ENCODE assay signal across 14 mouse cellular contexts in genomic region chr6:87915939-87916338, GRCm38 (mm10). TPM values are rescaled to one million over a fixed set of nuclear protein-coding genes. Genes with fewer than 3 reads are reported as not detected.
A peak's percentile ranks its signal among the peaks of the same experiment; 100 is the strongest.
DNase-seq lines count a peak whose midpoint lies in the region; ATAC-seq and TF ChIP-seq lines count a peak whose summit lies in the region.
"Had no signal": no experiment of that assay in that cellular context is flagged by ENCODE, and none has a peak within 500 bp of the region (broad histone marks: within the 10 kb centered on the region; RNA-seq: fewer than 3 reads in every experiment).

No protein-coding gene starts in this region.

- ATAC-seq in granulocyte monocyte progenitor cell, adult 5-6 weeks (replicated peaks; ENCODE audit: poor library complexity, severe bottlenecking): peak; percentile 89

- intact Hi-C loops in heart, postnatal 10 days (cut with DNase I): no loop called here

- H3K4me1 ChIP-seq in spleen, adult 2 months (ENCODE audit: control insufficient read depth, insufficient read depth, insufficient read length): peaks cover 13% of the 10 kb centered on the region; the same call in 1 of the 2 replicates

- H3K36me3 ChIP-seq in spleen, adult 2 months (ENCODE audit: control insufficient read depth, insufficient read depth, low read length): peaks cover 9% of the 10 kb centered on the region
- H3K36me3 ChIP-seq in splenic B cell, adult 2 months (ENCODE audit: control insufficient read depth, insufficient read depth, low read length, poor library complexity, severe bottlenecking): peaks cover 9% of the 10 kb centered on the region

- 9% methylated on average over 5 of the region's 5 CpGs for WGBS in spleen, adult 2 months

- no peak overlapping the region for H3K4me3 ChIP-seq in spleen, adult 2 months (ENCODE audit: extremely low read depth, insufficient read depth, insufficient read length)
- H3K4me3 ChIP-seq: neural tube, embryonic 12.5 days had no signal

- no peak for TF ChIP-seq CTCF in spleen, adult 2 months (IDR thresholded peaks at IDR 0.05; ENCODE audit: extremely low read depth, insufficient read depth, insufficient read length, insufficient replicate concordance)

- peak; percentile 13 for DNase-seq in heart, adult 8-10 months (ENCODE audit: low spot score)
- DNase-seq in heart, postnatal 10 days: no peak
- peak; percentile 22 to 74 for DNase-seq in spleen, adult 2 months (ENCODE audit: low read depth in 1 of 2, low spot score in 2 of 2)
- no peak for DNase-seq in spleen, adult 12 weeks (ENCODE audit: low spot score)
- DNase-seq in splenic B cell, adult 2 months (ENCODE audit: low read depth, low spot score): peak; percentile 90
- no peak for DNase-seq in right cerebral cortex, adult 2 months (ENCODE audit: low spot score in 2 of 2)
- DNase-seq in embryo, embryonic 10.5 days (ENCODE audit: low spot score): no peak
- DNase-seq: adrenal gland, postnatal 10 days; gastrocnemius, postnatal 10 days had no signal

- TF ChIP-seq POLR2A in spleen, adult 2 months (IDR thresholded peaks at IDR 0.05; ENCODE audit: low read depth, low read length): no peak

- peak overlapping the region; percentile 58 for H3K27ac ChIP-seq in spleen, adult 2 months (ENCODE audit: insufficient read depth, low read length)
- H3K27ac ChIP-seq: hindbrain, embryonic 10.5 days; macrophage; neural tube, embryonic 12.5 days; stomach, embryonic 15.5 days had no signal

- no peaks in the 10 kb centered on the region for H3K27me3 ChIP-seq in spleen, adult 2 months (ENCODE audit: control insufficient read depth, insufficient read depth, low read length)
- H3K27me3 ChIP-seq in splenic B cell, adult 2 months (ENCODE audit: control insufficient read depth, insufficient read depth, low read length, poor library complexity, severe bottlenecking): no peaks in the 10 kb centered on the region
- H3K27me3 ChIP-seq: neural tube, embryonic 12.5 days; stomach, embryonic 15.5 days had no signal

RNA-seq across cellular contexts. Expression of gene Hmces, which starts 2.2 kb away (rescaled TPM):
- total RNA-seq in heart, adult 8-10 months (2022): 1 to 10 TPM; 7.8 to 9.4 (median 9.1) TPM
- total RNA-seq in heart, postnatal 10 days (2021): 10 to 100 TPM; 13.8 to 13.9 TPM
- polyA plus RNA-seq in spleen, adult 2 months (2012; rRNA removed): 16.3 and 19.1 TPM in 2 replicates
- total RNA-seq in granulocyte monocyte progenitor cell, adult 5-6 weeks (2014; fragmentation: Nextera tagmentation): 21.8 and 30.2 TPM in 2 replicates
- 23.2 and 27.3 TPM in 2 replicates for total RNA-seq in granulocyte monocyte progenitor cell, adult 5-6 weeks (2017)

RNA-seq across cellular contexts. Expression of gene Copg1, which starts 28.3 kb away (rescaled TPM):
- 10 to 100 TPM; 38.3 to 41.1 (median 40.0) TPM for total RNA-seq in heart, adult 8-10 months (2022)
- total RNA-seq in heart, postnatal 10 days (2021): 10 to 100 TPM; 65.8 to 72.8 TPM
- polyA plus RNA-seq in spleen, adult 2 months (2012; rRNA removed): 35.5 and 37.3 TPM in 2 replicates
- total RNA-seq in granulocyte monocyte progenitor cell, adult 5-6 weeks (2014; fragmentation: Nextera tagmentation): 70.5 and 86.1 TPM in 2 replicates
- 73.9 and 78.5 TPM in 2 replicates for total RNA-seq in granulocyte monocyte progenitor cell, adult 5-6 weeks (2017)

Comparison
In these comparisons a context has a peak if more than half of its experiments do, and no peak if none do; other contexts are left out.
1. DNase-seq: peak in heart, adult 8-10 months (single experiment), spleen, adult 2 months (2 of 2) and splenic B cell, adult 2 months (single experiment); none in heart, postnatal 10 days (0 of 2), spleen, adult 12 weeks (single experiment), right cerebral cortex, adult 2 months (0 of 2) and embryo, embryonic 10.5 days (single experiment).